Mouse (Mus musculus): ENCODE results near the gene Wiz.

Wiz gene

GRCm38 (mm10) chr17:32349037-32349732 lies 40.1 kb downstream of the Wiz start:
- WGBS = under 1% methylated on average over 4 of the region's 4 CpGs

GRCm38 (mm10) chr17:32348406-32348805 lies 40.8 kb downstream of the Wiz start:
- 76% methylated on average over 2 of the region's 2 CpGs for WGBS

- WGBS = 81% methylated on average over 1 of the region's 1 CpGs
Measured at GRCm38 (mm10) chr17:32341102-32341501, 48.1 kb downstream of the Wiz start.

GRCm38 (mm10) chr17:32340110-32340509 lies 49.1 kb downstream of the Wiz start:
- 70% methylated on average over 1 of the region's 1 CpGs for WGBS

- WGBS = 67% methylated on average over 2 of the region's 2 CpGs
Measured at GRCm38 (mm10) chr17:32335869-32336268, 53.4 kb downstream of the Wiz start.

GRCm38 (mm10) chr17:32334921-32335320 lies 54.3 kb downstream of the Wiz start:
- whole genome bisulfite sequencing = 88% methylated on average over 12 of the region's 12 CpGs

- WGBS = 88% methylated on average over 31 of the region's 31 CpGs
Measured at GRCm38 (mm10) chr17:32333675-32334303, 55.5 kb downstream of the Wiz start.

GRCm38 (mm10) chr17:32322809-32323208 lies 66.4 kb downstream of the Wiz start:
- 97% methylated on average over 1 of the region's 1 CpGs for WGBS

- 17% methylated on average over 6 of the region's 6 CpGs for WGBS
Measured at GRCm38 (mm10) chr17:32321836-32322235, 67.4 kb downstream of the Wiz start.

- WGBS = under 1% methylated on average over 23 of the region's 23 CpGs
Measured at GRCm38 (mm10) chr17:32321390-32321734, 67.9 kb downstream of the Wiz start.

- WGBS = under 1% methylated on average over 83 of the region's 83 CpGs
Measured at GRCm38 (mm10) chr17:32320597-32321389, 68.4 kb downstream of the Wiz start, which contains the start of gene Akap8. Gene Akap8 (minus strand): TSS chr17:32321238.

GRCm38 (mm10) chr17:32319950-32320349 lies 69.3 kb downstream of the Wiz start:
- under 1% methylated on average over 7 of the region's 7 CpGs for WGBS

- WGBS = 78% methylated on average over 3 of the region's 3 CpGs
Measured at GRCm38 (mm10) chr17:32317708-32318107, 71.5 kb downstream of the Wiz start.

- 82% methylated on average over 8 of the region's 8 CpGs for WGBS
Measured at GRCm38 (mm10) chr17:32317032-32317431, 72.2 kb downstream of the Wiz start.

GRCm38 (mm10) chr17:32315560-32315959 lies 73.7 kb downstream of the Wiz start:
- 88% methylated on average over 5 of the region's 5 CpGs for WGBS

GRCm38 (mm10) chr17:32313892-32314291 lies 75.3 kb downstream of the Wiz start:
- WGBS = 74% methylated on average over 5 of the region's 5 CpGs

GRCm38 (mm10) chr17:32312801-32313200 lies 76.4 kb downstream of the Wiz start:
- WGBS = 85% methylated on average over 8 of the region's 8 CpGs

GRCm38 (mm10) chr17:32307963-32308362 lies 81.3 kb downstream of the Wiz start:
- WGBS = 85% methylated on average over 4 of the region's 4 CpGs

Data from cerebral cortex, adult 2 months (tissue).